Mouse (Mus musculus) cerebellum, adult 11-12 months (tissue): ENCODE data around the gene B4gat1.

Experiments used
- DNase-seq: peaks from one replicate; pipeline ENCODE4 v3.0.0; 2022

The B4gat1 gene

DNA sequence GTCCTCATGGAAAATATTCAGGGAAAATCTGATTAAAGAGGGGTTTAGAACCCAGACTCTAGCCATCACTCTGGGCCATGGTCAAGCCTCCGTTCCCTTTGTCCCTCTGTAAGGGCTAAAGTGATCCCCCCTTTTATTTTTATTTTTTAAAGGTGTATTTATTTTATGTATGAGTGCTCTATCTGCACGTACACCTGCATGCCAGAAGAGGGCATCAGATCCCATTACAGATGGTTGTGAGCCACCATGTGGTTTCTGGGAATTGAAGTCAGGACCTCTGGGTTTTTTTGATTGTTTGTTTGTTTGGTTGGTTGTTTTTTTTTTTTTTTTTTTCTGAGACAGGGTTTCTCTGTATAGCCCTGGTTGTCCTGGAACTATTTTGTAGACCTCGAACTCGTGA, 47.9 kb downstream of the B4gat1 start:
- peak; percentile 29 for DNase-seq

GRCm38 (mm10) chr19:5087884-5088728, 49.5 kb downstream of the B4gat1 start, which contains the start of gene Yif1a:
TSS of gene Yif1a (plus strand) at chr19:5088538.
- peak; percentile 98 for DNase-seq

DNA sequence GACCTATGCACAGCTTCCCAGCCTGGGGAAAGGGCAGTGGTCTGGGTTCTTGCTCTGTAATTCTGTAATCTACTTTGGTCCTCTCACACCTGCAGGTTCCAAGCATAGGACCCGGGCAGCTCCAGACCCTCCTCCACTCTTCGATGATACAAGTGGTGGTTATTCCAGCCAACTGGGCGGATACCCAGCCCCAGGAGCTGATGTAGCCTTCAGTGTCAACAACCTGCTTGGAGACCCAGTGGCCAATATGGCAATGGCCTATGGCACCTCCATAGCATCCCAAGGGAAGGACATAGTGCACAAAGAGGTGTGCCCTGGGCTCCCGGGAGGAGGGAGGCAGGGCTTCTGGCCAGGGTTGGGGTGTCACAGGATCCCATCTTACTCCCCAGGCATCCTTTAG, 50.7 kb downstream of the B4gat1 start:
- DNase-seq, result peak; percentile 62
